Mouse (Mus musculus): ENCODE measurements at regions not wholly inside any gene's neighbourhood (a gene's known extent, or its start where the extent isn't known, plus 50 kb on each side); places are given as distances from the start of the nearest gene placed in this dataset.
A peak's percentile ranks its signal among the peaks of the same experiment; 100 is the strongest.

GRCm38 (mm10) chr17:75716458-75716857 lies 164.7 kb upstream of the Fam98a start:
- DNase-seq (ENCODE audit: low spot score in 2 of 2), result no peak

- no peak for DNase-seq (ENCODE audit: low spot score in 2 of 2)
Observed at GRCm38 (mm10) chr17:75714578-75714977, 162.8 kb upstream of the Fam98a start.

DNA sequence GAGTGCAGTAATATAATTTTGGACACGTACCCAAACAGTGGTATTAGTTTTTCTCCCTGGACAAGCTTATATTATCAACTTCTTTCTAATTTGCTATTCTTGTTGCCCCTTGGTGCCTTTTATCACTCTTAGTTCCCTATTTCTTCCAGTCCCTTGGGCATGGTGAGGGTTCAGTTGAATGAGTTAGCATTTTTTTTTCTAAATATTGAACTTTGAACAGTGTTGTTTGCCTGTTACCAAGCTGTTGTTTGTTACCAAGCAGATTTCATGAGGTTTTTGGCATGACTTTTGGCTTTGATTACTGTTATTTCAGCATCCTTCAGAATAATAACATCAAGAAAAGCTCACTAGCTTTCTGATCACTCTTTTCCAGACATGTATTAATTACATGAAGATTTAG lies 162.3 kb upstream of the Fam98a start:
- DNase-seq (ENCODE audit: low spot score in 2 of 2), result no peak

DNA sequence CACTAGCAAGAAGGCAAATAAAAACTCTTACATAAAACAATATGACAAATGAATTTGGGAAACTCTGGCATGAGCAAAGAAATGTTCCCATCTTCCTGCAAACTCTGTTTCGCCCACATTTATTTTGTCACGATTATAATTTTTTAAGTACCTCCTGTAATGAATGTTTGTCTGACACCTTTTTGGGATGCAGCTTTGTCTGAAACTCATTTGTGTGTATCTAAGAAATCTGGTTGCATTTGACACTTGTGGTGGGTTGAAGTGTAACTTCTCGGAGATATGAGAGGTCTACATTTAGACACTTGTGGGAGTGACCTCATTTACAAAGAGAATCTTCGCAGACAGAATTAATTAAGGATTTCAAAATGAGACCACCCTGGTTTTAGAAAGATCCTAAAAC lies 155.9 kb upstream of the Fam98a start:
- DNase-seq (ENCODE audit: low spot score in 2 of 2), result no peak

DNA sequence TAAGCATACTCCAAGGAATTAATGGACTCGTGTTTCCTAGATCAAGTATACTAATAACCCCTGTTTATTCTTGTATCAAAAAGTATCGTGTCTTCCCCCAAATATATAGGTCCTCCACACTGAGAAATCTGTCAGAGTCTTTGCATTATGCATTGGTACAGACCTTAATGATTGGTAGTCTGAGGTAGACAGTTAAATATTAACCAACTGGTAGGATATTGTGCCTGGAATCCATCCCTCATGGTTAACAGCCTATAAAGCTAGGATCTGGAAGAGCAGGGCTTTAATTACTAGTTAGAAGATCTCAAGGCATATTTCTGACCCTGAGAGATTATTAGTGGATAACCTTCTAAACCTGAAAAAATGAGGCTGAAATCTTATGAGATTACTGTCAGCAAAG lies 153.6 kb upstream of the Fam98a start:
- no peak for DNase-seq (ENCODE audit: low spot score in 2 of 2)

- DNase-seq (ENCODE audit: low spot score in 2 of 2), result no peak
Observed at GRCm38 (mm10) chr17:75703865-75704264, 152.1 kb upstream of the Fam98a start.

GRCm38 (mm10) chr17:75696729-75697103 lies 145.0 kb upstream of the Fam98a start:
- DNase-seq (ENCODE audit: low spot score in 2 of 2), result no peak

GRCm38 (mm10) chr17:75696103-75696728 lies 144.5 kb upstream of the Fam98a start:
- no peak for DNase-seq (ENCODE audit: low spot score in 2 of 2)

GRCm38 (mm10) chr17:75685927-75686326 lies 134.2 kb upstream of the Fam98a start:
- DNase-seq (ENCODE audit: low spot score in 2 of 2), result no peak

GRCm38 (mm10) chr17:75646982-75647381 lies 95.2 kb upstream of the Fam98a start:
- DNase-seq (ENCODE audit: low spot score in 2 of 2), result no peak

- DNase-seq (ENCODE audit: low spot score in 2 of 2), result no peak
Observed at GRCm38 (mm10) chr17:75644698-75645097, 93.0 kb upstream of the Fam98a start.

DNA sequence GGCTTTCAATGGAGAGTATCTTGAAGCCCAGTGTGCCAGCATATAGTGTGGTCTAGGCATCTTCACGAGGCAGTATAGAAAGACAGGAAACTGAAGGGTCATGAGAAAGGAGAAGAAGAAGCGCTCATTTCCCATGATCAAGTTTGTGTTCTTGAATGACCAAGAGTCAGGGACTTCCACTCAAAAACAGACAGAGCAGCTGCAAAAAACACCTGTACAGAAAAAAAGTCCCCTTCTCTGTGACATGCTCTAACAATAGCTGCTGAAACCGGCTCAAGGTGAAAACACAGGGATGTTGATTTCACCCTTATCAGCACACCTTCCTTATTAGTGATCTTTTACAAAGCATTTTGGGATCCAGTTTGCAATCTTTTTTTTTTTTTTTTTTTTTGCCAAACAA lies 90.6 kb upstream of the Fam98a start:
- no peak for DNase-seq (ENCODE audit: low spot score in 2 of 2)

DNA sequence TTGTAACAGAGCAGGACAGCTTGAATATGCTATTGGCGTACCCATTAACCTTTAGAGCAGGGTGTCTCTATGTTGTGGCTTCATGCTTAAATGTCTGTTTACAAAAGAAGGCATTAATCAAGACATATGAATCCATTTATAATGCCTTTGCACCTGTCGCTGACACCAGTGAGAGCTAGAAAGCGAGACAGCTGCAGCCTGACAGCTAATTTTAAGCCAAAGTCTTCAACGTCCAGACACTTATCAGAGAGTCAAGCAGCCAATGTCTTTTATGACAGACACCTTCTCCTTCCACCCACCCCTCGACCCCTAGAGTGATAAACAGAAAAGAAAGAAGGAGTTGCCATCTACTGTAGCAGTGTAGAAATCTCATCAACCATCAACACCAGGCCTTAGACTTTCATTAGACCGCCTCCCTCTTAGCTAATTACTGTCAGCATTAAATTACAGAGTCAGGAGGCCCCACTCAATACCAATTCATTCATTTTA lies 89.3 kb upstream of the Fam98a start:
- DNase-seq (ENCODE audit: low spot score in 2 of 2), result no peak

DNA sequence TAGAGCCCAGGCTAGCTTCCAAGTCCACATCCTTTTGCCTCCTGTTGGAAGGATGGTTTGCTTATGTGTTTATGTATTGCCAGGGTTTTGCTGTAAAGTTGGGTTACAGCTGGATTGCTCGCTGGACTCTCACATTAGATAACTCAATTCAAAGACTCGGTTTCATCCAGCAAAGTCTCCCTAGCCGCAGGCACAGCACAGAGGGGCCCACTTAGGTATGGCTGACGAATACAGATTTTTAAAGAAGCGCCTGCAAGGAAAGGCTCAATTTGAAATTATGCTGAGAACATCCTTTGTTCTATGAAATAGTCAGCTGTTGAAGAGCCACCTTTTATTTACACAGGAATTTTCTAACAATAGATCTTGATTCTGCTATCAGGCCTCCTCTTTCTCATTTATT lies 88.8 kb upstream of the Fam98a start:
- no peak for DNase-seq (ENCODE audit: low spot score in 2 of 2)

DNA sequence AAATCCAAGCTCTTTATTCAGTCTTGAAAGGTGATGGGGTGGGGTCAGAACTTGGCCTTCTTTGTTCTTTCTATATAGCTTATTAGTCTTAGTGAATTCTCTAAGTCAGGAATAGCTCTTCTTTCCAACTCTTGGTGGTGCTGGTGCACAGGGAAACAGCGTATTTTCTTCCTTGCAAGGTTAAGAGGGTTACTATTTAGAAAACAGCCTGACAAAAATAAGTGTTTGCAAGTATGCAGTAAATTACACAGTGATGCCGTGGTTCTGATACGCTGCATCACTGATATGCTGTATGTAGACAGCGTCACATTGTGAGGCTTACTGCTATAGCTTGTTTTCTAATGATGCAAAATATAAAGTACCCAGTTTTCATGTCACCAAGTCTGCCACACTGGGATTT lies 78.1 kb upstream of the Fam98a start:
- DNase-seq (ENCODE audit: low spot score in 2 of 2), result no peak

DNA sequence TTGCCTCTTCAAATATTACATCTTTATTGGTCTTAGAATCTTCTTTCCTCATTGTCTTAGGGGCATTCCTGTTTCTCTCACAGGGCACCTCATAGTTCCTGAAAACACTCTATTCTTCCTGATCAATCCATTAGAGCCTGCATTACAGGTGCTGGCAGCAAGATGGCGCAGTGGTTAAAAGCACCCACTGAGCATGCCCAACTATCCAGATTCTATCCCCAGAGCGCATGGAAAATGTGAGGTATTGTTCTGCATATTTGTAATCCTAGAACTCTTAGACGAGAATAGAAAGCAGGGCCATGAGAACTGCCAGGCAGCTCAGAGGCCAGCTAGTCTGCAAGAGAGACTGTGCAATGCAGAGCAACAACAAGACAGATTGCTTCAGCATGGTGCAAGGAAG lies 67.7 kb upstream of the Fam98a start:
- peak in 1 of 2 experiments; percentile 5 for DNase-seq (ENCODE audit: low spot score in 2 of 2)

- no peak for DNase-seq (ENCODE audit: low spot score in 2 of 2)
Observed at GRCm38 (mm10) chr17:75618514-75618913, 66.8 kb upstream of the Fam98a start.

DNA sequence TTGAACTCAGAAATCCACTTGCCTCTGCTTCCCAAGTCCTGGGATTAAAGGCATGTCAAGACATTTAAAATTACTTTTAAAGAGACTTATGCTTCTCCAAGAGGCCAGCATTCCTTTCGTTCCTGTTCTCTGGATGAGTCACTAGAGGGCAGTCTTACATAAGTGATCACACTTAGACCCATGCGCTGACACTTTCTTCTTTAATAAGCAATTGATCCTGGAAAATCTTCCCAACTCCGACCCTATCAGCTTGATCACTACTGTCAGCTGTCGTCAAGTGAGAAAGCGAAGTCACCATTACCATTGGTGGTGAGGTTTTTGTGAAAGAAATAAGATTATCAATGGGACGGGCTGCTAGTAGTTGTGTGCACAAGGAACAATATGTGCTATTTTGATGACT lies 65.5 kb upstream of the Fam98a start:
- peak in 1 of 2 experiments; percentile 2 for DNase-seq (ENCODE audit: low spot score in 2 of 2)

GRCm38 (mm10) chr17:75615335-75615734 lies 63.6 kb upstream of the Fam98a start:
- DNase-seq (ENCODE audit: low spot score in 2 of 2), result no peak

DNA sequence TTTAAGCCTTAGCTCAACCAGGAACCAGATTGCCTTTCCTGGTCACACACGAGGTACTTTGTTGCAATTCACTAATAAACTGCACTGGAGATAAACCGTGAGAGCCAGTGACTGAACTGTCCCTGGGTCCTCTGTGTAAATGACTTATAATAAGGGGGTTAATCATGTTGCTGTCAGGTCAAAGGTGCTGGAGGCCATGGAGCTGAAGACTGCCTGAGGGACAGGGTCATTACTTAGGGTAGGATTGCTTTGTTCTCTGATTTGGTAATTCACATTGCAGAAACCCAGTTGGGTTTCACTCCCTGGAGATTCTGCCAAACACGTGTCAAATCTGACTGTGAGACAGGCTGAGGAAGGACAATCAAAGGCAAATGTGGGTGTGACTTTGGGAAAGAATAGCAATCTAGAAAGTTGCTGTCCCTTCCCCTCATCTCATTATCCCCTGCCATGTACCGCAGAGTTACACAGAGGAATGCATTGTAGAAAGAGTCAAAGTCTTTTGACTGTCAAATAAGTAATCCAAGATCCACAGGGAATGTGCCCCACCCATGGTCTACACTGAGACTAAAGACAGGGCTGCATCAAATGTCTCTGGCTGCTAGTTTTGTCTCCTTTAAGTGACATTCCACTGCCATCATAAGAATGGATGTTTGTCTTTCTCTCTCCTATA lies 51.8 kb upstream of the Fam98a start:
- DNase-seq (ENCODE audit: low spot score in 2 of 2), result no peak

Data from urinary bladder, adult 18-20 months (tissue).